Mouse (Mus musculus): ENCODE results near the gene Fitm2. TPM values are rescaled to one million over a fixed set of nuclear protein-coding genes. Genes with fewer than 3 reads are reported as not detected.
"Not testable (repeated sequence)": the region's sequence is repeated elsewhere in the genome, so short reads cannot be mapped to it uniquely, and the experiment has no call there.

The Fitm2 gene
- polyA plus RNA-seq, 1 experiment = 9.0 TPM

DNA sequence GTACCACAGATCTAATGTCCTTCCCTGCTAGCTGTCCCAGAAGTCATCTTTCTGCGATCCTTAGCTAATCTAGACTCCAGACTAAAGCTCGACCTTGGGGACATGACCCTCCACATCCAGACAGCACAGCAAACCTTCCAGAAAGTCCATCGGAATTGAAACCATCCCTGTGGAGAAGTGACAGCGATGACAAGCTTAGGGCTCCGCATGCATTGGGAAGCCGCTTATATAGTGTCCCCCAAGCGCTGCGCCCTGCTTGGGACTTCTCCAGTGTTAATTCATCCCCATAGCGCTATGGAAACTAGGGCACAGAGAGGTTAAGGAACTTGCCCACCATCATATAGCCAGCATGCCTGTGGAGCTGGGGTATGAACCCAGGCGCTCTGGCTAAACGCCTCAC is 9.6 kb downstream of the Fitm2 start:
- Histone ChIP-seq H3K79me3 (ENCODE audit: low read depth) (no peaks in the 10 kb centered on the region), H3K4me3 (ENCODE audit: insufficient read depth, poor library complexity, severe bottlenecking) (no peak overlapping the region), H3ac (ENCODE audit: control insufficient read depth, insufficient read length, low read depth) (no peak overlapping the region), H3K27me3 (ENCODE audit: control insufficient read depth, insufficient read depth, insufficient read length) (peaks cover 18% of the 10 kb centered on the region), H3K79me2 (ENCODE audit: control insufficient read depth, insufficient read depth) (no peaks in the 10 kb centered on the region), H3K36me3 (ENCODE audit: control insufficient read depth, insufficient read depth) (peaks cover under 1% of the 10 kb centered on the region)
- TF ChIP-seq CEBPB (IDR thresholded peaks at IDR 0.05; ENCODE audit: low read depth) = no peak
- no peak for TF ChIP-seq MYOG (IDR thresholded peaks at IDR 0.05; ENCODE audit: control insufficient read depth, extremely low read depth, insufficient read length)
- no peak for TF ChIP-seq MYOD1 (IDR thresholded peaks at IDR 0.05; ENCODE audit: control insufficient read depth, insufficient read length, low read depth)
- TF ChIP-seq CTCF (IDR thresholded peaks at IDR 0.05; ENCODE audit: control insufficient read depth, insufficient read depth, insufficient read length) = no peak
- no peak for TF ChIP-seq MAX (IDR thresholded peaks at IDR 0.05)
- no peak for TF ChIP-seq FOSL1 (IDR thresholded peaks at IDR 0.05; ENCODE audit: insufficient read depth, low read length, poor library complexity, severe bottlenecking)
- TF ChIP-seq USF1 (IDR thresholded peaks at IDR 0.05; ENCODE audit: low read depth) = no peak

DNA sequence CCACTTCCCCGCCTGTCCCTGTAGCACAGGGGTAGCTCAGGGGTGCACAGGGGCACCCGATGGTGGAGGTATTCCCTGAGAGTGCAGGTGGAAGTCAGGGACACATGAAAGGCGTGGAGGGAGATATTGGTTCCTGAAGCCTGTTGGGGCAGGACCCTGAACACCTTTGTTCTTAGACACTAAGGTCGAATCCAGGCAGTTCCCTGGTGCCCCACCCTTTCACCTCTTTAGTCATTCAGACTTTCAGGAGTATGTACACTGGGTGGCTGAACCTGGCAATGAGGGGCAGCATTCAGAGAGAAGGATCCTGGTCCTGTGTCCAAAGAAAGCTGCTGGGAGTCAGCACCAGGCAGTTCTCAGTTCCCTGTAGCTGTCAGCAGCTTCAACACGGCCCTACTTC is 10.0 kb downstream of the Fitm2 start:
- Histone ChIP-seq H3K79me2 (ENCODE audit: control insufficient read depth, insufficient read depth) (no peaks in the 10 kb centered on the region), H3K79me3 (ENCODE audit: low read depth) (no peaks in the 10 kb centered on the region), H3K36me3 (ENCODE audit: control insufficient read depth, insufficient read depth) (no peaks in the 10 kb centered on the region), H3K27me3 (ENCODE audit: control insufficient read depth, insufficient read depth, insufficient read length) (peaks cover 21% of the 10 kb centered on the region), H3ac (ENCODE audit: control insufficient read depth, insufficient read length, low read depth) (no peak overlapping the region), H3K4me3 (ENCODE audit: insufficient read depth, poor library complexity, severe bottlenecking) (no peak overlapping the region)
- TF ChIP-seq FOSL1 (IDR thresholded peaks at IDR 0.05; ENCODE audit: insufficient read depth, low read length, poor library complexity, severe bottlenecking) (no peak), CEBPB (IDR thresholded peaks at IDR 0.05; ENCODE audit: low read depth) (no peak), MYOG (IDR thresholded peaks at IDR 0.05; ENCODE audit: control insufficient read depth, extremely low read depth, insufficient read length) (no peak), CTCF (IDR thresholded peaks at IDR 0.05; ENCODE audit: control insufficient read depth, insufficient read depth, insufficient read length) (no peak)

DNA sequence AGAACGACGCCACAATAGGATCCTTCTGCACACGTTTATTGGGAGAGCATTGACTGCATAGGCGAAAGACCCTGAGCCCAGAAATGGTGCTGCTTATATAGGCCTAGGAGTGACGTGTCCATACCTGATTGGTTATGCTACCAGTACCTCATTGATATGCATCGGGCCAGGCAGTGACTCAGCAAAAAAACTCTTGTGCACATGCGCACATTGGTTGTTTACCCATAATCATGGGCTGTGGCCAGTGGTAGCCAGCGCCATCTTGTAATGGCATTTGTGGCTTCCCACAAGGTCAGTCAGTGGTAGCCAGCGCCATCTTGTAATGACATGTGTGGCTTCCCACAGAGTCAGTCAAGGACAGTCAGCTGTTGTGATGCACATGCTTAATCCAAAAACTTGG is 11.1 kb downstream of the Fitm2 start:
- H3K79me3 ChIP-seq (ENCODE audit: low read depth); H3ac ChIP-seq (ENCODE audit: control insufficient read depth, insufficient read length, low read depth); H3K36me3 ChIP-seq (ENCODE audit: control insufficient read depth, insufficient read depth); H3K4me3 ChIP-seq (ENCODE audit: insufficient read depth, poor library complexity, severe bottlenecking); H3K79me2 ChIP-seq (ENCODE audit: control insufficient read depth, insufficient read depth): not testable (repeated sequence)
- peaks cover 21% of the 10 kb centered on the region for H3K27me3 ChIP-seq (ENCODE audit: control insufficient read depth, insufficient read depth, insufficient read length)

DNA sequence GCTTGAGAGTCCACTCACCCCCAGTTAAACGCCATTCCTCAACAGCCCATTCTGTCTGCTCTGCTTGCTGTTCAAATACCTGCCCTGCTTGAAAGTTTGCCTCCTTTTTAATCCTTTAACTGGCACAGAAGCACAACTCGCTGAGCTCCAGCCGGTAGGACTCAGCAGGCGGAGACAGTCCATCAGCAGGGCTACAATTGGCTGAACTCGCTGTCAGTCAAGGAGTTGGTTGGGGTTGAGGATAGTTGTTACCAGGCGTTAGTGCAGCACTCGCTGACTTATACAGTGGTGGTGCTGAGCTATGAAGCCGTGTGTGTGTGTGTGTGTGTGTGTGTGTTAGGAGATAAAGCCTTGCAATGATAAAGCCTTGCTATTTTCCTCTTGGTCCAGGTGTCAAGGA is 11.8 kb downstream of the Fitm2 start:
- H3K27me3 ChIP-seq (ENCODE audit: control insufficient read depth, insufficient read depth, insufficient read length) = peaks cover 23% of the 10 kb centered on the region
- H3ac ChIP-seq (ENCODE audit: control insufficient read depth, insufficient read length, low read depth) = no peak overlapping the region
- H3K4me3 ChIP-seq (ENCODE audit: insufficient read depth, poor library complexity, severe bottlenecking) = no peak overlapping the region
- no peaks in the 10 kb centered on the region for H3K79me3 ChIP-seq (ENCODE audit: low read depth)
- no peak for TF ChIP-seq CEBPB (IDR thresholded peaks at IDR 0.05; ENCODE audit: low read depth)
- TF ChIP-seq MYOG (IDR thresholded peaks at IDR 0.05; ENCODE audit: control insufficient read depth, extremely low read depth, insufficient read length) = no peak
- no peak for TF ChIP-seq FOSL1 (IDR thresholded peaks at IDR 0.05; ENCODE audit: insufficient read depth, low read length, poor library complexity, severe bottlenecking)
- TF ChIP-seq MYOD1 (IDR thresholded peaks at IDR 0.05; ENCODE audit: control insufficient read depth, insufficient read length, low read depth) = no peak
- TF ChIP-seq CTCF (IDR thresholded peaks at IDR 0.05; ENCODE audit: control insufficient read depth, insufficient read depth, insufficient read length) = no peak
- no peak for TF ChIP-seq MAX (IDR thresholded peaks at IDR 0.05)
- no peak for TF ChIP-seq USF1 (IDR thresholded peaks at IDR 0.05; ENCODE audit: low read depth)
- no peaks in the 10 kb centered on the region for H3K36me3 ChIP-seq (ENCODE audit: control insufficient read depth, insufficient read depth)
- no peaks in the 10 kb centered on the region for H3K79me2 ChIP-seq (ENCODE audit: control insufficient read depth, insufficient read depth)

DNA sequence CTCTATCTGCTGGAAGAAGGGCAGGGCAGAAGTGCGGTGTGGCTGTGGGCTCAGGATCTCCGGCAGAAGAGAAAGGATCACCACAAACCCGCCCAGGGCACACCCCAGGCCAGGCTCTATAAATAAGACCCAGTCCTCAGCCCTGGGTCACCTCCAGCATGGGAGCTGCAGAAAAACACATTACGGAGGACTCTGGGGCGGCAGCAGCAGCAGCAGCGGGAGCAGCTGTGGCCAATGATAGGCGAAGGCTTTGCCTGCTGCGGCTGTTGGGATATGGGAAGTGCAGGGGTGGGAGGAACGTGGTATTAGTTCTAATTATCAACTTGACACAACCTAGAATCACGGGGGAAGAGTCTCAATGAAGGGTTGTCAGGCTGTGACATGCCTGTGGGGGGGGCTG is 13.0 kb downstream of the Fitm2 start:
- Histone ChIP-seq H3K4me3 (ENCODE audit: insufficient read depth, poor library complexity, severe bottlenecking) (no peak overlapping the region), H3K79me3 (ENCODE audit: low read depth) (no peaks in the 10 kb centered on the region), H3K27me3 (ENCODE audit: control insufficient read depth, insufficient read depth, insufficient read length) (peaks cover 36% of the 10 kb centered on the region), H3ac (ENCODE audit: control insufficient read depth, insufficient read length, low read depth) (no peak overlapping the region), H3K79me2 (ENCODE audit: control insufficient read depth, insufficient read depth) (no peaks in the 10 kb centered on the region), H3K36me3 (ENCODE audit: control insufficient read depth, insufficient read depth) (no peaks in the 10 kb centered on the region)
- TF ChIP-seq FOSL1 (IDR thresholded peaks at IDR 0.05; ENCODE audit: insufficient read depth, low read length, poor library complexity, severe bottlenecking) = no peak
- TF ChIP-seq USF1 (IDR thresholded peaks at IDR 0.05; ENCODE audit: low read depth) = no peak
- TF ChIP-seq MYOG (IDR thresholded peaks at IDR 0.05; ENCODE audit: control insufficient read depth, extremely low read depth, insufficient read length) = no peak
- no peak for TF ChIP-seq MYOD1 (IDR thresholded peaks at IDR 0.05; ENCODE audit: control insufficient read depth, insufficient read length, low read depth)
- no peak for TF ChIP-seq MAX (IDR thresholded peaks at IDR 0.05)
- no peak for TF ChIP-seq CEBPB (IDR thresholded peaks at IDR 0.05; ENCODE audit: low read depth)
- TF ChIP-seq CTCF (IDR thresholded peaks at IDR 0.05; ENCODE audit: control insufficient read depth, insufficient read depth, insufficient read length) = no peak

DNA sequence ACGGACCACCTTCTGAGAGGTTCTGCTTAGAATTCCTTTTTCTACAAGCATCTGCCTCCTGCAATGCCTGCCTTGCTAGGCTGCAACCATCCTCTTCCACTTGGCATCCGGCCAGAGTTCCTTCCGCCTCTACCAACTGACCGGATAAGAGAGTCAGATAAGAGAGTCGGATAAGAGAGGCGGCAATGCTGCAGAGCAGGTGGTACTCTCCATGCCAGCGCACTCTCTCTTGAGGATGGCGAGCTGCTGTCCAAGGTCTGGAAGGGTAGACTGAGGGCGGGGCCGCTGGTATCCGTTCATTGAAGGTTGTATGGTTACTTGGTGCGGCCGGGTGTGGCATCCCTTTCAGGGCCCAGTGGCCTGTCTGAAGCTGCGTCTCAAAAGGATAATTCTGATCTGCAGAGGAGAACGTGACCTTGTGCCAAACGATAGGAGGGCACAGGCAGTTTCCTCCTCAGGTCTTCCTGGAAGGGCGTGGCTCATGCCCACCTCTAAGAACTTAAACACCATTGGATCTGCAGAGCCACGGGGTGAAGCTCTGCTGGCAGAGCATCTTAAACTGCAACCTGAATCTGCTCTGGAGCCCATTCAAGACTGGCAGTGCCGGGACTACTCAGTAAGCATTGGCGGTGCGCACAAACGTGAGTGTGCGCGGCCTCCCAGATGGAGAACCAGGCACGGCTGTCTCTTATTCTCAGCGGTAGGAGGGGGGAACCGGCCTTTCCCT is 13.7 kb downstream of the Fitm2 start:
- no peaks in the 10 kb centered on the region for H3K79me3 ChIP-seq (ENCODE audit: low read depth)
- TF ChIP-seq FOSL1 (IDR thresholded peaks at IDR 0.05; ENCODE audit: insufficient read depth, low read length, poor library complexity, severe bottlenecking) = no peak
- H3ac ChIP-seq (ENCODE audit: control insufficient read depth, insufficient read length, low read depth) = no peak overlapping the region
- H3K4me3 ChIP-seq (ENCODE audit: insufficient read depth, poor library complexity, severe bottlenecking) = no peak overlapping the region
- peaks cover 40% of the 10 kb centered on the region for H3K27me3 ChIP-seq (ENCODE audit: control insufficient read depth, insufficient read depth, insufficient read length)
- no peaks in the 10 kb centered on the region for H3K79me2 ChIP-seq (ENCODE audit: control insufficient read depth, insufficient read depth)
- no peaks in the 10 kb centered on the region for H3K36me3 ChIP-seq (ENCODE audit: control insufficient read depth, insufficient read depth)

Measured in C2C12 (cell line).